Mouse (Mus musculus): Measurements from ENCODE around the gene Ptgfr. TPM values are rescaled to one million over a fixed set of nuclear protein-coding genes. Genes with fewer than 3 reads are reported as not detected.
A peak's percentile ranks its signal among the peaks of the same experiment; 100 is the strongest.

Ptgfr gene
- polyA plus RNA-seq, 1 experiment: 0.65 TPM

DNA sequence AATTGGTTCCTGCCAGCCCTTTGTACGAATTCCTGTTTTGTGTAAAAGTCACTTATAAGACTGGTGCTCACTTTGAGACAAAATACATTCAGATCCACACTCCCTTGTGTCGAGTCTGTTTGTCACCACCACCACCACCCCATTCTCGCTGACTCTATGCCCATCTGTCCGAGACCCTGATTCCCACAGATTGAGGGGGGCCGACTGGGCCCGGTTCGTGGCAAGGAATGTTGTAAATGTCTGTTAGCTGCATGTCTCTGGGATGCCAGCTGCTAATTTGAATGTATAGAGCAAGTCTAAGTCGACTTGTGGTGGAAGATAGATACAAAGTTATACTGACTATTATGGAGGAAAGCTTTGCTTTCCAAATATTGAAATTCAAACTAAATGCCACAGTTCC is 48.8 kb downstream of the Ptgfr start:
- no peak overlapping the region for H3K27ac ChIP-seq (ENCODE audit: control insufficient read depth, insufficient read depth, low read depth, low read length, poor library complexity)
- WGBS: 82% methylated on average over 8 of the region's 8 CpGs
- TF ChIP-seq POLR2A (IDR thresholded peaks at IDR 0.05; ENCODE audit: borderline replicate concordance, control insufficient read depth, low read depth, low read length) (no peak), CTCF (IDR thresholded peaks at IDR 0.05; ENCODE audit: control insufficient read depth, insufficient read depth, low read length) (no peak)
- no peak overlapping the region for H3K4me3 ChIP-seq (replicated peaks; ENCODE audit: control insufficient read depth, low read depth, low read length)
- H3K4me1 ChIP-seq (ENCODE audit: control insufficient read depth, insufficient read depth, low read length): no peaks in the 10 kb centered on the region

GRCm38 (mm10) chr3:151775089-151775488 is 62.3 kb downstream of the Ptgfr start:
- H3K4me3 ChIP-seq (replicated peaks; ENCODE audit: control insufficient read depth, low read depth, low read length): no peak overlapping the region
- H3K4me1 ChIP-seq (ENCODE audit: control insufficient read depth, insufficient read depth, low read length): no peaks in the 10 kb centered on the region
- H3K27ac ChIP-seq (ENCODE audit: control insufficient read depth, insufficient read depth, low read depth, low read length, poor library complexity): no peak overlapping the region
- no peak for TF ChIP-seq POLR2A (IDR thresholded peaks at IDR 0.05; ENCODE audit: borderline replicate concordance, control insufficient read depth, low read depth, low read length)
- no peak for TF ChIP-seq CTCF (IDR thresholded peaks at IDR 0.05; ENCODE audit: control insufficient read depth, insufficient read depth, low read length)
- WGBS: 62% methylated on average over 4 of the region's 4 CpGs

DNA sequence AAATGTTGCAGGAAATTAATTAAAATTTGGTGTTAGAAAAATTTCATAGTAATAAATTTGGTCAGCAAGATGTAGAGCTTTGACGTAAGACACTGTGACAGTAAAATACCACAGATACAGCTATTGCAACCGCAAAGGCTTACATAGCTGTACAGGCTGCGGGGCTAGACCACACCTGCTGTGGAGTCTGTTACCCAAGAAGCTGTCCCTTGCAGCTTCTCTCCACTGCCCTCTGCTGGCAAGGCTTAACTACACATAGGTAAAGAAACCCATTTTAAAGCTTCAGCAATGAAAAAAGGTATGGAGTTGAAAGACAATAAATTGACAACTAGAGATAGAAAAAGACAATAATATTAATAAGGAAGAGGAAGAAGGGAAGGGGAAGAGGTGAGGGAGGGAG is 66.4 kb downstream of the Ptgfr start:
- H3K4me1 ChIP-seq (ENCODE audit: control insufficient read depth, insufficient read depth, low read length): no peaks in the 10 kb centered on the region
- H3K27ac ChIP-seq (ENCODE audit: control insufficient read depth, insufficient read depth, low read depth, low read length, poor library complexity): no peak overlapping the region
- H3K4me3 ChIP-seq (replicated peaks; ENCODE audit: control insufficient read depth, low read depth, low read length): no peak overlapping the region
- TF ChIP-seq POLR2A (IDR thresholded peaks at IDR 0.05; ENCODE audit: borderline replicate concordance, control insufficient read depth, low read depth, low read length): no peak
- TF ChIP-seq CTCF (IDR thresholded peaks at IDR 0.05; ENCODE audit: control insufficient read depth, insufficient read depth, low read length): peak; percentile 35; the same call in 1 of the 2 replicates
- 15% methylated on average over 3 of the region's 3 CpGs for WGBS

GRCm38 (mm10) chr3:151749737-151750136 is 87.7 kb downstream of the Ptgfr start, which contains the start of gene Ifi44:
Ifi44 (minus strand) TSS chr3:151749960.
- Histone ChIP-seq H3K4me1 (ENCODE audit: control insufficient read depth, insufficient read depth, low read length) (no peaks in the 10 kb centered on the region), H3K27ac (ENCODE audit: control insufficient read depth, insufficient read depth, low read depth, low read length, poor library complexity) (no peak within 1 kb of the TSS), H3K4me3 (replicated peaks; ENCODE audit: control insufficient read depth, low read depth, low read length) (peak within 1 kb of the TSS; percentile 27)
- 2% methylated on average over 7 of the region's 7 CpGs for WGBS
- TF ChIP-seq CTCF (IDR thresholded peaks at IDR 0.05; ENCODE audit: control insufficient read depth, insufficient read depth, low read length): no peak
- TF ChIP-seq POLR2A (IDR thresholded peaks at IDR 0.05; ENCODE audit: borderline replicate concordance, control insufficient read depth, low read depth, low read length): no peak

DNA sequence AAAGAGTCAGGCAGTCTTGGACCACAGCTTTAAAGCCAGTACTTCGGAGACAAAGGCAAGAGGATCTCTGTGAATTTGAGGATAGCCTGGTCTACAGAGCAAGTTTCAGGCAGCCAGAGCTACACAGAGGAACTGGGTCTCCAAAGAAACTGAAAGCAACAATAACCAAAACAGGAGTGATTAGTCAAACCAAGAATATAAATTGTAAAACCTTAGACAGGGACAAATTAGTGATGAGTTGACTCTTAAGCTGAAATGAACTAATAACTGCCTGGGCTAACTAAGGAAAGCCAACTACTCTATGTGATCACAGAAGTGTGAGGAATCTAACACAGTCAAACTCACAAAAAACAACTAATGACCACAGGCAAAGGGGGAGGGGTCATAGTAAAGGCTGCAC is 88.9 kb downstream of the Ptgfr start:
- Histone ChIP-seq H3K4me3 (replicated peaks; ENCODE audit: control insufficient read depth, low read depth, low read length) (no peak overlapping the region), H3K27ac (ENCODE audit: control insufficient read depth, insufficient read depth, low read depth, low read length, poor library complexity) (no peak overlapping the region), H3K4me1 (ENCODE audit: control insufficient read depth, insufficient read depth, low read length) (no peaks in the 10 kb centered on the region)
- TF ChIP-seq POLR2A (IDR thresholded peaks at IDR 0.05; ENCODE audit: borderline replicate concordance, control insufficient read depth, low read depth, low read length) (no peak), CTCF (IDR thresholded peaks at IDR 0.05; ENCODE audit: control insufficient read depth, insufficient read depth, low read length) (no peak)
- 65% methylated on average over 1 of the region's 1 CpGs for WGBS

Other genes with a start within 250 kb of the Ptgfr start
- gene Ifi44, start 87.7 kb downstream of the Ptgfr start, polyA plus RNA-seq (2011; ENCODE audit: insufficient read depth, insufficient read length, low replicate concordance, missing spikeins): 2.7 and 5.1 TPM in 2 replicates
- gene Ifi44l, start 74.7 kb downstream of the Ptgfr start, polyA plus RNA-seq (2011; ENCODE audit: insufficient read depth, insufficient read length, low replicate concordance, missing spikeins): not detected in 2 replicates